Mouse (Mus musculus): ENCODE results near the gene Mylk. TPM values are rescaled to one million over a fixed set of nuclear protein-coding genes. Genes with fewer than 3 reads are reported as not detected.

The Mylk gene
- polyA plus RNA-seq, 1 experiment from 2014 or later: 5.7 TPM

- Histone ChIP-seq H3K27ac (ENCODE audit: low read length) (no peak overlapping the region), H3K4me2 (ENCODE audit: low read length) (no peak overlapping the region), H3K27me3 (ENCODE audit: control insufficient read depth, insufficient read depth, low read depth, low read length) (no peaks in the 10 kb centered on the region), H3K9ac (ENCODE audit: low read depth, low read length) (no peak overlapping the region), H3K4me1 (ENCODE audit: control insufficient read depth, insufficient read depth, low read length) (no peaks in the 10 kb centered on the region), H3K9me3 (replicated peaks; ENCODE audit: control insufficient read depth, low read length, poor library complexity, severe bottlenecking) (no peaks in the 10 kb centered on the region), H3K4me3 (ENCODE audit: low read depth, low read length) (no peak overlapping the region), H3K36me3 (ENCODE audit: control insufficient read depth, insufficient read depth, low read length) (no peaks in the 10 kb centered on the region)
- no peak for ATAC-seq
- 88% methylated on average over 1 of the region's 1 CpGs for WGBS
Observed at GRCm38 (mm10) chr16:34729371-34729770, 15.6 kb upstream of the Mylk start.

- Histone ChIP-seq H3K27me3 (ENCODE audit: control insufficient read depth, insufficient read depth, low read depth, low read length) (peaks cover 3% of the 10 kb centered on the region; the same call in 1 of the 2 replicates), H3K4me3 (ENCODE audit: low read depth, low read length) (no peak overlapping the region), H3K4me1 (ENCODE audit: control insufficient read depth, insufficient read depth, low read length) (no peaks in the 10 kb centered on the region), H3K9ac (ENCODE audit: low read depth, low read length) (no peak overlapping the region), H3K9me3 (replicated peaks; ENCODE audit: control insufficient read depth, low read length, poor library complexity, severe bottlenecking) (no peaks in the 10 kb centered on the region), H3K27ac (ENCODE audit: low read length) (no peak overlapping the region), H3K4me2 (ENCODE audit: low read length) (no peak overlapping the region), H3K36me3 (ENCODE audit: control insufficient read depth, insufficient read depth, low read length) (no peaks in the 10 kb centered on the region)
- ATAC-seq: no peak
- WGBS: 94% methylated on average over 4 of the region's 4 CpGs
Observed at GRCm38 (mm10) chr16:34738656-34739233, 6.3 kb upstream of the Mylk start.

GRCm38 (mm10) chr16:34742930-34743329 is 2.1 kb upstream of the Mylk start:
- 50% methylated on average over 2 of the region's 2 CpGs for WGBS
- Histone ChIP-seq H3K4me3 (ENCODE audit: low read depth, low read length) (no peak overlapping the region), H3K36me3 (ENCODE audit: control insufficient read depth, insufficient read depth, low read length) (no peaks in the 10 kb centered on the region), H3K4me1 (ENCODE audit: control insufficient read depth, insufficient read depth, low read length) (peaks cover 7% of the 10 kb centered on the region; the same call in 1 of the 2 replicates), H3K4me2 (ENCODE audit: low read length) (no peak overlapping the region), H3K27ac (ENCODE audit: low read length) (no peak overlapping the region), H3K27me3 (ENCODE audit: control insufficient read depth, insufficient read depth, low read depth, low read length) (peaks cover 6% of the 10 kb centered on the region), H3K9me3 (replicated peaks; ENCODE audit: control insufficient read depth, low read length, poor library complexity, severe bottlenecking) (no peaks in the 10 kb centered on the region), H3K9ac (ENCODE audit: low read depth, low read length) (no peak overlapping the region)
- ATAC-seq: no peak

- Histone ChIP-seq H3K4me2 (ENCODE audit: low read length) (0 out of 2 replicates have a peak overlapping the region, but pooled peaks have one; percentile 0), H3K9me3 (replicated peaks; ENCODE audit: control insufficient read depth, low read length, poor library complexity, severe bottlenecking) (no peaks in the 10 kb centered on the region), H3K27ac (ENCODE audit: low read length) (no peak overlapping the region), H3K4me1 (ENCODE audit: control insufficient read depth, insufficient read depth, low read length) (peaks cover 12% of the 10 kb centered on the region; the same call in 1 of the 2 replicates), H3K9ac (ENCODE audit: low read depth, low read length) (no peak overlapping the region), H3K4me3 (ENCODE audit: low read depth, low read length) (no peak overlapping the region), H3K36me3 (ENCODE audit: control insufficient read depth, insufficient read depth, low read length) (no peaks in the 10 kb centered on the region), H3K27me3 (ENCODE audit: control insufficient read depth, insufficient read depth, low read depth, low read length) (peaks cover 6% of the 10 kb centered on the region)
- 9% methylated on average over 11 of the region's 11 CpGs for WGBS
- no peak for ATAC-seq
Observed at GRCm38 (mm10) chr16:34748081-34748720, 3.2 kb downstream of the Mylk start.

GRCm38 (mm10) chr16:34749536-34749935 is 4.5 kb downstream of the Mylk start:
- H3K9me3 ChIP-seq (replicated peaks; ENCODE audit: control insufficient read depth, low read length, poor library complexity, severe bottlenecking): no peaks in the 10 kb centered on the region
- no peak for ATAC-seq
- no peak overlapping the region for H3K9ac ChIP-seq (ENCODE audit: low read depth, low read length)
- H3K36me3 ChIP-seq (ENCODE audit: control insufficient read depth, insufficient read depth, low read length): no peaks in the 10 kb centered on the region
- H3K27ac ChIP-seq (ENCODE audit: low read length): no peak overlapping the region
- 48% methylated on average over 4 of the region's 4 CpGs for WGBS
- H3K4me3 ChIP-seq (ENCODE audit: low read depth, low read length): no peak overlapping the region
- peaks cover 12% of the 10 kb centered on the region; the same call in 1 of the 2 replicates for H3K4me1 ChIP-seq (ENCODE audit: control insufficient read depth, insufficient read depth, low read length)
- no peak overlapping the region for H3K4me2 ChIP-seq (ENCODE audit: low read length)
- peaks cover 3% of the 10 kb centered on the region for H3K27me3 ChIP-seq (ENCODE audit: control insufficient read depth, insufficient read depth, low read depth, low read length)

- Histone ChIP-seq H3K9me3 (replicated peaks; ENCODE audit: control insufficient read depth, low read length, poor library complexity, severe bottlenecking) (no peaks in the 10 kb centered on the region), H3K27ac (ENCODE audit: low read length) (no peak overlapping the region), H3K4me3 (ENCODE audit: low read depth, low read length) (no peak overlapping the region), H3K27me3 (ENCODE audit: control insufficient read depth, insufficient read depth, low read depth, low read length) (no peaks in the 10 kb centered on the region), H3K36me3 (ENCODE audit: control insufficient read depth, insufficient read depth, low read length) (no peaks in the 10 kb centered on the region), H3K4me2 (ENCODE audit: low read length) (no peak overlapping the region), H3K9ac (ENCODE audit: low read depth, low read length) (no peak overlapping the region), H3K4me1 (ENCODE audit: control insufficient read depth, insufficient read depth, low read length) (peaks cover 5% of the 10 kb centered on the region; the same call in 1 of the 2 replicates)
- no peak for ATAC-seq
- WGBS: 70% methylated on average over 3 of the region's 3 CpGs
Observed at GRCm38 (mm10) chr16:34752026-34752425, 7.0 kb downstream of the Mylk start.

- no peak for ATAC-seq
- Histone ChIP-seq H3K4me2 (ENCODE audit: low read length) (no peak overlapping the region), H3K9ac (ENCODE audit: low read depth, low read length) (no peak overlapping the region), H3K4me1 (ENCODE audit: control insufficient read depth, insufficient read depth, low read length) (peaks cover 5% of the 10 kb centered on the region; the same call in 1 of the 2 replicates), H3K27me3 (ENCODE audit: control insufficient read depth, insufficient read depth, low read depth, low read length) (no peaks in the 10 kb centered on the region), H3K4me3 (ENCODE audit: low read depth, low read length) (no peak overlapping the region), H3K36me3 (ENCODE audit: control insufficient read depth, insufficient read depth, low read length) (no peaks in the 10 kb centered on the region), H3K27ac (ENCODE audit: low read length) (no peak overlapping the region), H3K9me3 (replicated peaks; ENCODE audit: control insufficient read depth, low read length, poor library complexity, severe bottlenecking) (no peaks in the 10 kb centered on the region)
- 86% methylated on average over 3 of the region's 3 CpGs for WGBS
Observed at GRCm38 (mm10) chr16:34752977-34753376, 8.0 kb downstream of the Mylk start.

- Histone ChIP-seq H3K4me3 (ENCODE audit: low read depth, low read length) (no peak overlapping the region), H3K27ac (ENCODE audit: low read length) (no peak overlapping the region)
Observed at GRCm38 (mm10) chr16:34756991-34757390, 12.0 kb downstream of the Mylk start.

GRCm38 (mm10) chr16:34758205-34758604 is 13.2 kb downstream of the Mylk start:
- ATAC-seq: no peak
- Histone ChIP-seq H3K4me2 (ENCODE audit: low read length) (no peak overlapping the region), H3K4me3 (ENCODE audit: low read depth, low read length) (no peak overlapping the region), H3K36me3 (ENCODE audit: control insufficient read depth, insufficient read depth, low read length) (no peaks in the 10 kb centered on the region), H3K27me3 (ENCODE audit: control insufficient read depth, insufficient read depth, low read depth, low read length) (no peaks in the 10 kb centered on the region), H3K4me1 (ENCODE audit: control insufficient read depth, insufficient read depth, low read length) (no peaks in the 10 kb centered on the region), H3K9me3 (replicated peaks; ENCODE audit: control insufficient read depth, low read length, poor library complexity, severe bottlenecking) (no peaks in the 10 kb centered on the region), H3K9ac (ENCODE audit: low read depth, low read length) (no peak overlapping the region), H3K27ac (ENCODE audit: low read length) (no peak overlapping the region)
- WGBS: 57% methylated on average over 5 of the region's 5 CpGs

More at GRCm38 (mm10) chr16:34756991-34757390, 12.0 kb downstream of the Mylk start:
- Histone ChIP-seq H3K36me3 (ENCODE audit: control insufficient read depth, insufficient read depth, low read length) (no peaks in the 10 kb centered on the region), H3K9me3 (replicated peaks; ENCODE audit: control insufficient read depth, low read length, poor library complexity, severe bottlenecking) (no peaks in the 10 kb centered on the region), H3K4me1 (ENCODE audit: control insufficient read depth, insufficient read depth, low read length) (no peaks in the 10 kb centered on the region), H3K4me2 (ENCODE audit: low read length) (no peak overlapping the region), H3K9ac (ENCODE audit: low read depth, low read length) (no peak overlapping the region), H3K27me3 (ENCODE audit: control insufficient read depth, insufficient read depth, low read depth, low read length) (no peaks in the 10 kb centered on the region)
- 64% methylated on average over 7 of the region's 7 CpGs for WGBS
- no peak for ATAC-seq

Measured in midbrain, embryonic 16.5 days (tissue).